Mouse (Mus musculus) ES-CJ7 (cell line): Measurements from ENCODE around the gene A930033H14Rik.

Source experiments
- DNase-seq: peaks from one replicate; pipeline ENCODE4 v3.0.0; 2011; ENCODE audit warnings: low read depth, low spot score

Gene A930033H14Rik

DNA sequence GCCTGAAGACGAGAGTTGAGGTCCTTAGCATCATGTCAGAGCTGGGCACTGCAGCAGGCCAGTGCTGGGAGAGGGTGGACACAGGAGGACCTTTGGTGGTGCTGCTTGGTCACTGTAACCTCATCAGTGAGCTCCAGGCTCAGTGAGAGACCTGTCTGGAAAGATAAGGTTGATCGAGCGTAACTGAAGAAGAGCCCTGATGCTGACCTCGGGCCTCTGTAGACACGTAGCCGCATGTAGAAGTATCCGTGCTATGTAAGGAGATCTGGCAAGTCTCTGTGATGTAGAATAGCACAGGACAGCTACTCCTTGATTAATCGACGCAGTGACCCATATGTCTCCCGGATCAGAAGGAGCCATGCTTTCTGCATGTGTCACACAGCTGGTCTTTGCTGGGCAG, 19.2 kb downstream of the A930033H14Rik start:
- DNase-seq, result no peak

DNA sequence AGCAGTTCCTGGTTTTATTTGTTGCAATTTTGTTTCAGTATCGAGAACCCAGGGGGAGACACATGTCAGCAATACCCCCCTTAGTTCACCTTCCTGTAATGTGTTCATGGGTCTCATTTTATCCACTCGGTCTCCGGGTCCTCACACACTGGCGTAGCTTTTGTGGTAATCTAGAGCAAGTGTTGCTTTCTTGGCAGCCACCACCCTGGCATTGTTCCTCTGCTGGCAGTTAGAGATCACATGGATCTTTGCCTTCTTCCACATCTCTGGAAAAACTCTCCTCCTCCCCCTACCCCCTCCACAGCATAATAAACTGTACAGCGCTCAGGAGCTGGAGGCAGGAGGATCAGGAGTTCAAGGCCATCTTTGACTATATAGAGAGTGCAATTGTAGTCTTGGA, 20.6 kb downstream of the A930033H14Rik start:
- no peak for DNase-seq

GRCm38 (mm10) chr10:69190434-69191160, 22.3 kb downstream of the A930033H14Rik start:
- no peak for DNase-seq

- DNase-seq, result no peak
Measured at GRCm38 (mm10) chr10:69187773-69188443, 25.0 kb downstream of the A930033H14Rik start.

- DNase-seq, result peak; percentile 60
Measured at GRCm38 (mm10) chr10:69185894-69186893, 26.7 kb downstream of the A930033H14Rik start.

DNA sequence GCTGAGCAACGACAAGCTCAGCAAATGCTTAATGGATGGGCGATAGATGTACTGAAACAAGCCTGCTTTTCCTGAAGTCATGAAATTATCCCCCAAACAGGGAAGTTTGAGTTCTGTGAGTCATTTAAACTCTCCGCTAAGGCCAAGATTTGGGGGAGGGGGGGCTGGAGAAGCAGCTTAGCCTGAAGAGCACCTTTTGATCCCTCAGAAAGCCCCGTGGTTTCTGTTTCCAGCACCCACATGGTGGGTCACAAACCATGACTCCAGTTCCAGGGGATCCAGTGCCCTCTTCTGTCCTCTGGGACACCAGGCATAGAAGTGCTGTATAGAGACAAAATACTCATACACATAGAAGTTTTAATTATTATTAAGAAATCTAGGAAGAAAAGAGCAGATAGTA, 27.5 kb downstream of the A930033H14Rik start:
- no peak for DNase-seq

- DNase-seq, result no peak
Measured at GRCm38 (mm10) chr10:69184903-69185302, 28.0 kb downstream of the A930033H14Rik start.

DNA sequence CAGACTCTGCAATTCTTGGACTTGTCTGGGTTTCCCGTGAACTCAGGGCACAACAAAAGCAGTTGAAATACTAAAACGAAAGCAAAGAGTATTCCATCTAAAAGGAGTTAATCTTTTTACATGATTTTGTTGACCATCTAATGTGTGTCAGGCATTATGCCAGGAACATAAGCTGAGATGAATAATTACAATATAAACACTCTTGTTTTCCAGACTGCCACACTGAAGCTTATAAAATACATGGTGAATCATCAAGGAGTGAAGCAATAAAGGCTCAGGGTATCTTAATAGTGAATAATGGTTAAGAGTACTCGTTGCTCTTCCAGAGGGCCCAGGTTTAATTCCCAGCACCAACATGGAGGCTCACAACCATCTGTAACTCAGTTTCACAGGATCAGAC, 31.9 kb downstream of the A930033H14Rik start:
- DNase-seq, result no peak

DNA sequence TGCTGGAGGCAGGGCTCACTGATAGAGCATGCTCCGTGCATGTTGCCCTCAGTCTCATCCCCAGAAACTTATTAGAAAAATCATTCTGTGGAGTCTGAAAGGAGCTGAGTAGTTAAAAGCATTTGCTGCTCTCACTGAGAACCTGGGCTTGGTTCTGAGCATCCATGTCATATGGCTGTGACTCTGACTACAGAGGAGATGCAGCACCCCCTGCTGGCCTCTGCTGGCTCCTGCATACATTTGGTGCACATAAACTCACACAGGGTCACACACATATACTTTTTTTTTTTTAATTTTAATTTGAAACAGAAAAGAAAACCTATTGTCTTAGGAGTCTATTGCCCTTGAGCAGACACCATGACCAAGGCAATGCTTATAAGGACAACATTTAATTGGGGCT, 33.6 kb downstream of the A930033H14Rik start:
- DNase-seq, result peak; percentile 12

DNA sequence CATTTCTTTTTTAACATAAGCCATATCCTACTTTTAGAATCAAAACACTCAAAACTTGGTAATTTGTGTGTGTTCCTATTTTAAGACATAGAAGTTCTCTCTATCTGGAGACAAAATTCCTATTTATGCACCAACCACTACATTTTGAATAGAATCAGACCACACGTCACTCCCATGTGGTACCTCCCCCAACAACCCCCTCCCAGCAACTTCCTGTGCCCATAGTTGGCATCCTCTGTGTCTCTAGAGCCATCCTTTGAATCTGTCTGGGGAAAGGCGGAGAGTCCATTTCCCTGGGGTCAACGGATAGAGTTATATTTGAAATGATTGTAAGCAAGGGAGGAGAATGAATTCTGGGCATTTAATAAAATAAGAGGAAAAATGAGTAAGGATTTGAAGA, 36.8 kb downstream of the A930033H14Rik start:
- DNase-seq, result no peak

DNA sequence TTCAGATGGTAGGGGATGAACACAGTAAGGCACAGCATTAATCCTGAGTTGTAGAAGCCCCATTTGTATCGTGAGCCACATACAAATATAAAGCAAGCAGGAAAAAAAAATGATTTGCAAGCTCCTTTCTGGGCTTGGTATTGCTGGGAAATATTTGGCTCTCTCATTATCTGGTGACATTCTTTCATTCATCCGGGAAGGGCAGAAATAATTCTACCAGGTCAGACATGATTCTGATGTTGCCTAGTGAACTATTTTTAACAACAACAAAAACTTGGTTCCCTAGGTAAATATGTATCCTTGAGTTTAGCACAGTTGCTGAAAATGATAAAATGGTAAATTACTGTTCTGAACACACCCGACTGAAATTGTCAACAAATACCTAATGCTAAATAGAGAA, 40.5 kb downstream of the A930033H14Rik start:
- no peak for DNase-seq

DNA sequence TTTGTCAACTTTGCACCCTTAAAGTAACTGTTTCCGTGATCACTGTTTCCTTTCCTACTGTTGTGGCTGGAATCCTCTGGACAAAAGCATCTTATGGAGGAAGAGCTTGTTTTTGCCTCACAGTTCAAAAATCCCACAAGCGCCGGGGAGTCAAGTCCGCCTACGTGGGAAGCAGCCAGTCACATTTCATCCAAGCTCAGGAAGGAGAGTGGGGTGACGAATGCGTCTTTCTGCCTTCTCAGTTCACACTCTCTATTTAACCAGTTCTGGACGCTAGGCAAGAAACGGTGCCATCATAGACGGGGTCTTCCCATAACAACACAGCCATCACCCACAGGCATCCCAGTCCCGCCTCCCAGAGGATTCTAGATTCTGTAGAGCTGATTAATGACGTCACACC, 46.4 kb downstream of the A930033H14Rik start:
- no peak for DNase-seq

- DNase-seq, result no peak
Measured at GRCm38 (mm10) chr10:69165847-69166246, 47.1 kb downstream of the A930033H14Rik start.

GRCm38 (mm10) chr10:69165125-69165524, 47.8 kb downstream of the A930033H14Rik start:
- peak; percentile 60 for DNase-seq

DNA sequence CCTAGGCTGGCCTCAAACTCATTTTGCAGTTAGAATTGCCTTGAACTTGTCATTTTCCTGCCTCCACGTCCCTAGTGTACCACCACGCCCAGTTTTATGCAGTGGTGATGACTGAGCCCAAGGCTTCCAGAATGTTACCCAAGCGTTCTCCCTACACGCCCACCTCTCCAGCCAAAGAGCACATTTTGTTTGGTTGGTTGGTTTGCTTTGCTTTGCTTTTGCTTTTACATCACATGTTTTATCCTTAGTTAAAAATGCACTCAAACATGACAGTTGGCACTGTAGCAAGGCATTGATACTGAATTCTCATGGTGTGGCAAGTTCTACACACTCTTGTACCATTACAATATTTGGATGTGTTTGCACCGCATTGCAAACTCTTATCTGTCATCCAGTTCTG, 49.7 kb downstream of the A930033H14Rik start:
- no peak for DNase-seq

- no peak for DNase-seq
Measured at GRCm38 (mm10) chr10:69162577-69162976, 50.3 kb downstream of the A930033H14Rik start.

DNA sequence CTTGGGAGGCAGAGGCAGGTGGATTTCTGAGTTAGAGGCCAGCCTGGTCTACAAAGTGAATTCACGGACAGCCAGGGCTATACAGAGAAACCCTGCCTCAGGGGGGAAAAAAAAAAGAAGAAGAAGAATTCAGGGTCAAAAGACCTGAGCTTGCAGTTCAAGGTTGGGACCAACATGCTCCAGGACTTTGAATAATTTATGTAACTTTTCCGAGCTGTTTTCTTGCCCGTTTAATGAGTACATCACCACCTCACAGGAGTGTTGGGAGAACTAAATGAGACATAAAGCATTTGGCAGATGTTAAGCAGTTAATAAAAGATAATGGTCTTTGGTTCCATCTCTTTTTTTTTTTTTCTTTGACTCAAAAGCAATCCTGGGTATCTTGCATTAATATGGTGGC, 51.4 kb downstream of the A930033H14Rik start:
- DNase-seq, result no peak

- DNase-seq, result no peak
Measured at GRCm38 (mm10) chr10:69160877-69161276, 52.0 kb downstream of the A930033H14Rik start.
